Mouse (Mus musculus) layer of hippocampus, adult 2 months (tissue): ENCODE measurements around the gene Mblac2. TPM values are rescaled to one million over a fixed set of nuclear protein-coding genes. Genes with fewer than 3 reads are reported as not detected.
A peak's percentile ranks its signal among the peaks of the same experiment; 100 is the strongest.

Source experiments
- DNase-seq, 2 experiments: peaks; one replicate each; pipeline ENCODE4 v3.0.0; 2022; ENCODE audit warnings: low spot score in 2 of 2
- H3K27ac ChIP-seq: fragments of 200-600 bp; 2 replicates; pipeline ENCODE4 v1.8.1; 2022
- H3K4me3 ChIP-seq: fragments of 200-600 bp; 2 replicates; pipeline ENCODE4 v1.8.1; 2022; ENCODE audit warnings: mild to moderate bottlenecking
- CTCF ChIP-seq: fragments of 200-600 bp; conservative IDR thresholded peaks from 2 replicates; pipeline ENCODE4 v1.8.1; 2022; ENCODE audit warnings: antibody characterized with exemption, mild to moderate bottlenecking, moderate library complexity
- total RNA-seq, 2 experiments: library from RNA; stranded (reverse); gene quantifications; 2 replicates each; pipeline ENCODE4 v1.2.3; 2021

Gene Mblac2
- total RNA-seq, 2 experiments from 2014 or later = 20.2 to 21.6 TPM

GRCm38 (mm10) chr13:81755324-81755723 is 44.2 kb downstream of the Mblac2 start:
- no peak for TF ChIP-seq CTCF
- no peak overlapping the region for H3K4me3 ChIP-seq
- DNase-seq = no peak
- no peak overlapping the region for H3K27ac ChIP-seq

- DNase-seq = no peak
- Histone ChIP-seq H3K27ac (no peak overlapping the region), H3K4me3 (no peak overlapping the region)
- TF ChIP-seq CTCF = no peak
These were observed 46.0 kb downstream of the Mblac2 start for GRCm38 (mm10) chr13:81757058-81757660.

- DNase-seq = peak in 1 of 2 experiments; percentile 58
- TF ChIP-seq CTCF = peak; percentile 86
- H3K4me3 ChIP-seq = no peak overlapping the region
- no peak overlapping the region for H3K27ac ChIP-seq
These were observed 49.2 kb downstream of the Mblac2 start for GRCm38 (mm10) chr13:81760379-81760778.

GRCm38 (mm10) chr13:81761566-81762186 is 50.5 kb downstream of the Mblac2 start:
- Histone ChIP-seq H3K27ac (no peak overlapping the region), H3K4me3 (peak overlapping the region; percentile 19; the same call in 1 of the 2 replicates)
- DNase-seq = peak; percentile 54 to 58
- TF ChIP-seq CTCF = peak; percentile 89

- no peak for TF ChIP-seq CTCF
- Histone ChIP-seq H3K4me3 (no peak overlapping the region), H3K27ac (no peak overlapping the region)
- DNase-seq = no peak
These were observed 53.0 kb downstream of the Mblac2 start for GRCm38 (mm10) chr13:81764173-81764572.

- Histone ChIP-seq H3K27ac (no peak overlapping the region), H3K4me3 (no peak overlapping the region)
- DNase-seq = peak; percentile 82 to 90
- TF ChIP-seq CTCF = peak; percentile 95
These were observed 56.0 kb downstream of the Mblac2 start for GRCm38 (mm10) chr13:81767038-81767659.

GRCm38 (mm10) chr13:81776217-81776616 is 65.1 kb downstream of the Mblac2 start:
- TF ChIP-seq CTCF = no peak
- DNase-seq = no peak
- no peak overlapping the region for H3K4me3 ChIP-seq
- H3K27ac ChIP-seq = no peak overlapping the region

GRCm38 (mm10) chr13:81782475-81782874 is 71.3 kb downstream of the Mblac2 start:
- Histone ChIP-seq H3K4me3 (peak overlapping the region; percentile 85), H3K27ac (peak overlapping the region; percentile 97)
- TF ChIP-seq CTCF = no peak
- DNase-seq = no peak

- TF ChIP-seq CTCF = no peak
- peak; percentile 91 to 94 for DNase-seq
- peak within 1 kb of the TSS; percentile 97 for H3K27ac ChIP-seq
- peak within 1 kb of the TSS; percentile 85 for H3K4me3 ChIP-seq
These were observed 71.8 kb downstream of the Mblac2 start, which contains the start of gene Cetn3 for GRCm38 (mm10) chr13:81782971-81783404. Gene Cetn3, plus strand, starts transcription at chr13:81783077.

- H3K27ac ChIP-seq = peak overlapping the region; percentile 97
- TF ChIP-seq CTCF = no peak
- H3K4me3 ChIP-seq = peak overlapping the region; percentile 85
- DNase-seq = peak; percentile 96 to 97
These were observed 72.5 kb downstream of the Mblac2 start for GRCm38 (mm10) chr13:81783405-81784342.

- Histone ChIP-seq H3K4me3 (peak overlapping the region; percentile 36), H3K27ac (peak overlapping the region; percentile 97; the same call in 1 of the 2 replicates)
- no peak for TF ChIP-seq CTCF
- DNase-seq = no peak
These were observed 74.8 kb downstream of the Mblac2 start for GRCm38 (mm10) chr13:81785766-81786480.

- Histone ChIP-seq H3K27ac (no peak overlapping the region), H3K4me3 (no peak overlapping the region)
- TF ChIP-seq CTCF = no peak
- no peak for DNase-seq
These were observed 79.0 kb downstream of the Mblac2 start for GRCm38 (mm10) chr13:81790160-81790559.
